Mouse (Mus musculus): ENCODE data around the gene Six1. TPM values are rescaled to one million over a fixed set of nuclear protein-coding genes. Genes with fewer than 3 reads are reported as not detected.

Six1 gene
- polyA plus RNA-seq, 1 experiment from 2014 or later, result 2.0 TPM

- WGBS, result under 1% methylated on average over 19 of the region's 19 CpGs
- H3K4me2 ChIP-seq, result no peak overlapping the region
These were observed 1.5 kb downstream of the Six1 start for GRCm38 (mm10) chr12:73052036-73052650.

GRCm38 (mm10) chr12:73050811-73051580 is 2.7 kb downstream of the Six1 start:
- no peaks in the 10 kb centered on the region for H3K36me3 ChIP-seq (ENCODE audit: control insufficient read depth, insufficient read depth, low read length)
- no peak overlapping the region for H3K4me3 ChIP-seq (ENCODE audit: low read depth, low read length)
- no peak overlapping the region for H3K27ac ChIP-seq (ENCODE audit: low read depth, low read length)
- H3K9ac ChIP-seq (ENCODE audit: low read depth, low read length), result no peak overlapping the region
- H3K4me1 ChIP-seq (replicated peaks; ENCODE audit: control insufficient read depth, insufficient read depth, low read length), result peaks cover 9% of the 10 kb centered on the region
- H3K4me2 ChIP-seq, result no peak overlapping the region
- ATAC-seq (replicated peaks; ENCODE audit: low FRiP score), result no peak
- H3K9me3 ChIP-seq (ENCODE audit: control insufficient read depth, low read length), result no peaks in the 10 kb centered on the region
- no peak for DNase-seq (ENCODE audit: low spot score)
- WGBS, result 3% methylated on average over 15 of the region's 15 CpGs
- H3K27me3 ChIP-seq (replicated peaks; ENCODE audit: control insufficient read depth, insufficient read depth, low read length), result peaks cover 97% of the 10 kb centered on the region

More at GRCm38 (mm10) chr12:73052036-73052650, 1.5 kb downstream of the Six1 start:
- Histone ChIP-seq H3K27me3 (replicated peaks; ENCODE audit: control insufficient read depth, insufficient read depth, low read length) (peaks cover 89% of the 10 kb centered on the region), H3K36me3 (ENCODE audit: control insufficient read depth, insufficient read depth, low read length) (no peaks in the 10 kb centered on the region), H3K9ac (ENCODE audit: low read depth, low read length) (no peak overlapping the region), H3K4me3 (ENCODE audit: low read depth, low read length) (no peak overlapping the region), H3K9me3 (ENCODE audit: control insufficient read depth, low read length) (no peaks in the 10 kb centered on the region), H3K4me1 (replicated peaks; ENCODE audit: control insufficient read depth, insufficient read depth, low read length) (peaks cover 2% of the 10 kb centered on the region; the same call in 1 of the 2 replicates), H3K27ac (ENCODE audit: low read depth, low read length) (no peak overlapping the region)
- ATAC-seq (replicated peaks; ENCODE audit: low FRiP score) (no peak), DNase-seq (ENCODE audit: low spot score) (no peak)

GRCm38 (mm10) chr12:73050305-73050704 is 3.4 kb downstream of the Six1 start:
- ATAC-seq (replicated peaks; ENCODE audit: low FRiP score) (no peak), DNase-seq (ENCODE audit: low spot score) (no peak)
- no peak overlapping the region for H3K9ac ChIP-seq (ENCODE audit: low read depth, low read length)
- H3K4me2 ChIP-seq, result no peak overlapping the region
- H3K9me3 ChIP-seq (ENCODE audit: control insufficient read depth, low read length), result no peaks in the 10 kb centered on the region
- no peak overlapping the region for H3K4me3 ChIP-seq (ENCODE audit: low read depth, low read length)
- WGBS, result 5% methylated on average over 13 of the region's 13 CpGs
- no peaks in the 10 kb centered on the region for H3K36me3 ChIP-seq (ENCODE audit: control insufficient read depth, insufficient read depth, low read length)
- no peak overlapping the region for H3K27ac ChIP-seq (ENCODE audit: low read depth, low read length)
- peaks cover 15% of the 10 kb centered on the region for H3K4me1 ChIP-seq (replicated peaks; ENCODE audit: control insufficient read depth, insufficient read depth, low read length)
- H3K27me3 ChIP-seq (replicated peaks; ENCODE audit: control insufficient read depth, insufficient read depth, low read length), result peaks cover 100% of the 10 kb centered on the region

DNA sequence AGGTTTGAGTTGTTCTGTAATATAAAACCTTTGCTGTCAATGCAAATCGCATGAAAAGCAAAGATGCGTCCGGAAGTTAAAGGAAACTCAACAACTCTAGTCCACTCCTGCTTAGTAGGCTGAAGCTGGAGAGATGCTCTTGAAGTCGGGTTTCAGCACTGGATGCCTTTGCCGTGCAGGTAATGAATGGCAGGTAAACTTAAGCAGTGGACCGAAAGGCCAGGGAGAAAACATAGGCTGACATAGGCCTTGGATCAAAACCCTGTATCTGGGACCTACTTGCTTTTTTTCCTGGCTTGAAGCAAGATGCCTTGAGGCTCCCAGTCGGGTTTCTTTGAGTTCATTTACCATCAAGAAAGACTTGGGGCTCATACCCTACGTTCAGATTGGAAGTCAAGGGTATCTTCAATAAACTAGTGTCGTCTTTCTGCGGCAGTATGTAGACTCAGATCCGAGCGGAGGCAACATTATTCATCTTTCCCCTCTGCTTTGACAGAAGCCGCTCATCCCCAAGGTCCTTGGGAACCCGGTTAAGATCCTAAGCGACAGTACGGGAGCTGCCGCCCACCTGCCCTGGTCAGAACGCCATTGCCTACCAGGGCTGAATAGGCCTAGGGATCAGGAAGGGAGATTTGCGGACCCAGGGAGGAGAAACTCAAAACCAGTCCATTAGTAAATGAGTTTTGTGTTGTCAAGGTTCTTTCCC is 4.0 kb downstream of the Six1 start:
- H3K4me1 ChIP-seq (replicated peaks; ENCODE audit: control insufficient read depth, insufficient read depth, low read length), result peaks cover 17% of the 10 kb centered on the region
- no peak overlapping the region for H3K27ac ChIP-seq (ENCODE audit: low read depth, low read length)
- peaks cover 100% of the 10 kb centered on the region for H3K27me3 ChIP-seq (replicated peaks; ENCODE audit: control insufficient read depth, insufficient read depth, low read length)
- no peaks in the 10 kb centered on the region for H3K36me3 ChIP-seq (ENCODE audit: control insufficient read depth, insufficient read depth, low read length)
- WGBS, result 5% methylated on average over 19 of the region's 19 CpGs
- no peak for ATAC-seq (replicated peaks; ENCODE audit: low FRiP score)
- no peak overlapping the region for H3K4me3 ChIP-seq (ENCODE audit: low read depth, low read length)
- H3K9me3 ChIP-seq (ENCODE audit: control insufficient read depth, low read length), result no peaks in the 10 kb centered on the region
- DNase-seq (ENCODE audit: low spot score), result no peak
- no peak overlapping the region for H3K9ac ChIP-seq (ENCODE audit: low read depth, low read length)
- no peak overlapping the region for H3K4me2 ChIP-seq

- Histone ChIP-seq H3K27me3 (replicated peaks; ENCODE audit: control insufficient read depth, insufficient read depth, low read length) (peaks cover 100% of the 10 kb centered on the region), H3K9ac (ENCODE audit: low read depth, low read length) (no peak overlapping the region), H3K9me3 (ENCODE audit: control insufficient read depth, low read length) (no peaks in the 10 kb centered on the region), H3K27ac (ENCODE audit: low read depth, low read length) (no peak overlapping the region), H3K4me3 (ENCODE audit: low read depth, low read length) (no peak overlapping the region), H3K4me2 (no peak overlapping the region), H3K4me1 (replicated peaks; ENCODE audit: control insufficient read depth, insufficient read depth, low read length) (peaks cover 15% of the 10 kb centered on the region), H3K36me3 (ENCODE audit: control insufficient read depth, insufficient read depth, low read length) (no peaks in the 10 kb centered on the region)
- DNase-seq (ENCODE audit: low spot score) (no peak), ATAC-seq (replicated peaks; ENCODE audit: low FRiP score) (no peak)
- WGBS, result 4% methylated on average over 3 of the region's 3 CpGs
These were observed 5.2 kb downstream of the Six1 start for GRCm38 (mm10) chr12:73048537-73048936.

DNA sequence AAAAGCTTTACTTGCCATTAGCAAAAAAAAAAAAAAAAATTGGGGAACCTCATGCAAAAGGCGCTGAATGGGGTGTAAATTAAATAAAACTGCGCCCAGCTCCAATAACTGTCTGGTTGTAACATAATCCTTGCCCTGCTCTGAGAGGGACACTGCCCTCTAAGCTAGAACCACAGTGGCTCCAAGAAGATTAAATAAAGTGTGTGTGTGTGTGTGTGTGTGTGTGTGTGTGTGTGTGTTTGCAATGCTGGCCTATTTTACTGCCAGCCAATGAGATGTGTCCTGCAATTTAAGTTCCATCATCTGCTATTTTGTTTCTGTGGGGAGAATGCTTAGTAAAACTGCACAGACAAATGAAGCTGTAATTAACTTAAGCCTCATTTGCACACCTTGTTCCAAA is 6.1 kb downstream of the Six1 start:
- no peaks in the 10 kb centered on the region for H3K36me3 ChIP-seq (ENCODE audit: control insufficient read depth, insufficient read depth, low read length)
- DNase-seq (ENCODE audit: low spot score), result no peak
- H3K9me3 ChIP-seq (ENCODE audit: control insufficient read depth, low read length), result no peaks in the 10 kb centered on the region
- H3K9ac ChIP-seq (ENCODE audit: low read depth, low read length), result no peak overlapping the region
- H3K27ac ChIP-seq (ENCODE audit: low read depth, low read length), result no peak overlapping the region
- no peak overlapping the region for H3K4me3 ChIP-seq (ENCODE audit: low read depth, low read length)
- H3K27me3 ChIP-seq (replicated peaks; ENCODE audit: control insufficient read depth, insufficient read depth, low read length), result peaks cover 100% of the 10 kb centered on the region
- ATAC-seq (replicated peaks; ENCODE audit: low FRiP score), result no peak
- no peak overlapping the region for H3K4me2 ChIP-seq
- 6% methylated on average over 2 of the region's 2 CpGs for WGBS
- H3K4me1 ChIP-seq (replicated peaks; ENCODE audit: control insufficient read depth, insufficient read depth, low read length), result peaks cover 15% of the 10 kb centered on the region

- H3K36me3 ChIP-seq (ENCODE audit: control insufficient read depth, insufficient read depth, low read length), result no peaks in the 10 kb centered on the region
- H3K4me2 ChIP-seq, result peak overlapping the region; percentile 82
- peak; percentile 75 for ATAC-seq (replicated peaks; ENCODE audit: low FRiP score)
- no peak overlapping the region for H3K27ac ChIP-seq (ENCODE audit: low read depth, low read length)
- H3K4me3 ChIP-seq (ENCODE audit: low read depth, low read length), result peak overlapping the region; percentile 56
- under 1% methylated on average over 38 of the region's 38 CpGs for WGBS
- peak; percentile 66 for DNase-seq (ENCODE audit: low spot score)
- H3K9ac ChIP-seq (ENCODE audit: low read depth, low read length), result no peak overlapping the region
- H3K9me3 ChIP-seq (ENCODE audit: control insufficient read depth, low read length), result no peaks in the 10 kb centered on the region
- H3K4me1 ChIP-seq (replicated peaks; ENCODE audit: control insufficient read depth, insufficient read depth, low read length), result peaks cover 15% of the 10 kb centered on the region
- H3K27me3 ChIP-seq (replicated peaks; ENCODE audit: control insufficient read depth, insufficient read depth, low read length), result peaks cover 96% of the 10 kb centered on the region
These were observed 7.0 kb downstream of the Six1 start for GRCm38 (mm10) chr12:73046607-73047180.

GRCm38 (mm10) chr12:73045724-73046606 is 7.7 kb downstream of the Six1 start:
- Histone ChIP-seq H3K4me2 (peak overlapping the region; percentile 82), H3K4me3 (ENCODE audit: low read depth, low read length) (peak overlapping the region; percentile 56), H3K9me3 (ENCODE audit: control insufficient read depth, low read length) (no peaks in the 10 kb centered on the region), H3K27me3 (replicated peaks; ENCODE audit: control insufficient read depth, insufficient read depth, low read length) (peaks cover 95% of the 10 kb centered on the region), H3K4me1 (replicated peaks; ENCODE audit: control insufficient read depth, insufficient read depth, low read length) (peaks cover 15% of the 10 kb centered on the region), H3K27ac (ENCODE audit: low read depth, low read length) (no peak overlapping the region), H3K9ac (ENCODE audit: low read depth, low read length) (no peak overlapping the region), H3K36me3 (ENCODE audit: control insufficient read depth, insufficient read depth, low read length) (no peaks in the 10 kb centered on the region)
- no peak; the same call in 1 of the 2 replicates for ATAC-seq (replicated peaks; ENCODE audit: low FRiP score)
- 1% methylated on average over 85 of the region's 85 CpGs for WGBS
- DNase-seq (ENCODE audit: low spot score), result peak; percentile 62
